Comparison of ENCODE assay signal across 8 mouse cellular contexts in the genomic region with DNA sequence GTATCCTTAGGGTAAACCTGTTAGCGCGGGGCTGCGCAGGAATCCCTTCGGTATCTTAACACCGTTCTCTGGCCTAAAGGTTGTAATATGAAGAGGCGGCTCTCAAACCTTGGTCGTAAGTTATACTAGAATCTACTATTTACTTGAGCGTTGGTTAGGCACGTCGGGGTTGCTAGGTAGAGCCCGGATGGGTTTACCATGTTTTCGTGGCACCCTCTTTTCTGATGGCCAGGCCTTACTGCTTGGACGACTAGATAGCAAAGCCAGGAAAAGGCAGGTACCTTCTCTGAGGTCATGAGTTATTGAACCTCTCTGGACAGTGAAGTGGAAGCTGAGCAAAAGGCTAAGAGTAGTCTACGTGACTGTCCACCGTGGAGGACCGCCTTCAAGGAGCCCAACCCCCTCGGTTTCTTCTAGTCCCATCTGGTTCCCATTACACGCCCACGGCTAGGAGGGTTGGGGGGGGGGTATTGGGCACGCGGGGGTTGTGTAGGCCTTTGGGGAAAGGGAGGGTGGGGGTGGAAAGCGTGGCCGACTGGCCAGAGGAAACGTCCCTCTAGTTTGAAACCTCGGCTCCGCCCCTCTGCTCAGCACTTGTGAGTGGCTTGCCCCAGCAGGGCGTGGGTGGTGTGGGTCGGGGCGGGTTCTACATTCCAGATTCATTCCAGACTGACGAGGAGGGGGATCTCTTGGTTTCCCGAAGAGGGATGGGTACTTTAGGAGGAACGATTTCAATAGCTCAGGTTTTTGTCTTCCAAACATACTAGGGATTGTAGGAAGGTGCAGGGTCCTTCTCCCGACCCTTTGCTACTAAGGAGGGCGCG. TPM values are rescaled to one million over a fixed set of nuclear protein-coding genes. Genes with fewer than 3 reads are reported as not detected.
A peak's percentile ranks its signal among the peaks of the same experiment; 100 is the strongest.
DNase-seq lines count a peak whose midpoint lies in the region; ATAC-seq lines count a peak whose summit lies in the region.

No protein-coding gene starts in this region.

- H3K9ac ChIP-seq in hindbrain, embryonic 14.5 days: peak overlapping the region; percentile 54; the same call in 1 of the 2 replicates

- no peaks in the 10 kb centered on the region for H3K9me3 ChIP-seq in hindbrain, embryonic 14.5 days (ENCODE audit: control insufficient read depth, low read length)
- H3K9me3 ChIP-seq in megakaryocyte, embryonic 14.5 days: no peaks in the 10 kb centered on the region

- peak overlapping the region; percentile 40 for H3K4me3 ChIP-seq in hindbrain, embryonic 14.5 days (replicated peaks; ENCODE audit: low read length)
- peak overlapping the region; percentile 95 for H3K4me3 ChIP-seq in megakaryocyte, embryonic 14.5 days (replicated peaks)

- 2% methylated on average over 35 of the region's 35 CpGs for WGBS in hindbrain, embryonic 14.5 days

- intact Hi-C loops in left cerebral cortex, postnatal 14 days (cut with DNase I): no loop called here

- peak; percentile 29; the same call in 1 of the 2 replicates for ATAC-seq in hindbrain, embryonic 14.5 days (ENCODE audit: low FRiP score)

- H3K27me3 ChIP-seq in hindbrain, embryonic 14.5 days (ENCODE audit: control insufficient read depth, insufficient read depth, low read length): peaks cover 69% of the 10 kb centered on the region
- H3K27me3 ChIP-seq in megakaryocyte, embryonic 14.5 days (replicated peaks): no peaks in the 10 kb centered on the region

- peak overlapping the region; percentile 65 for H3K4me2 ChIP-seq in hindbrain, embryonic 14.5 days (replicated peaks)

- no peaks in the 10 kb centered on the region for H3K36me3 ChIP-seq in hindbrain, embryonic 14.5 days (replicated peaks; ENCODE audit: control insufficient read depth, insufficient read depth)
- peaks cover 27% of the 10 kb centered on the region for H3K36me3 ChIP-seq in megakaryocyte, embryonic 14.5 days (replicated peaks; ENCODE audit: low read length)

- DNase-seq in NIH3T3 (ENCODE audit: low read depth): peak; percentile 99
- DNase-seq in cerebellum, postnatal 10 days: peak; percentile 62
- DNase-seq in gastrocnemius, adult 18-20 months (ENCODE audit: low spot score): peak; percentile 90
- DNase-seq in hindbrain, embryonic 14.5 days (ENCODE audit: low spot score): peak; percentile 44
- peak; percentile 74 to 84 for DNase-seq in left cerebral cortex, postnatal 14 days (ENCODE audit: low spot score in 2 of 2)
- DNase-seq in right cerebral cortex, postnatal 14 days: peak; percentile 73
- peak; percentile 78 to 87 for DNase-seq in urinary bladder, postnatal 36 days (ENCODE audit: low spot score in 2 of 2)

- peaks cover 27% of the 10 kb centered on the region for H3K4me1 ChIP-seq in hindbrain, embryonic 14.5 days (replicated peaks; ENCODE audit: control insufficient read depth, insufficient read depth, low read length)
- H3K4me1 ChIP-seq in megakaryocyte, embryonic 14.5 days: peaks cover 80% of the 10 kb centered on the region

- peak overlapping the region; percentile 73; the same call in 1 of the 2 replicates for H3K27ac ChIP-seq in hindbrain, embryonic 14.5 days

RNA-seq across cellular contexts. Expression of gene Nemp1, which starts 0.8 kb away (rescaled TPM):
- total RNA-seq in gastrocnemius, adult 18-20 months (2021): 1 to 10 TPM; 2.5 to 2.7 TPM
- 3.3 and 4.3 TPM in 2 replicates for polyA plus RNA-seq in hindbrain, embryonic 14.5 days (2014; fragmentation: Nextera tagmentation; extraction: Ambion mirVana)
- total RNA-seq in left cerebral cortex, postnatal 14 days (2021): 1 to 10 TPM; 3.9 to 4.6 TPM
- polyA plus RNA-seq in megakaryocyte, embryonic 14.5 days (2012; ENCODE audit: insufficient read depth, low replicate concordance): 1.5 TPM in 1 of 2 replicates, not detected in the other

RNA-seq across cellular contexts. Expression of gene Nab2, which starts 0.9 kb away (rescaled TPM):
- total RNA-seq in gastrocnemius, adult 18-20 months (2021): 1 to 10 TPM; 3.4 to 3.5 TPM
- 2.3 and 2.6 TPM in 2 replicates for polyA plus RNA-seq in hindbrain, embryonic 14.5 days (2014; fragmentation: Nextera tagmentation; extraction: Ambion mirVana)
- total RNA-seq in left cerebral cortex, postnatal 14 days (2021): 10 to 100 TPM; 35.2 to 40.7 TPM
- 19.1 and 21.3 TPM in 2 replicates for polyA plus RNA-seq in megakaryocyte, embryonic 14.5 days (2012; ENCODE audit: insufficient read depth, low replicate concordance)

RNA-seq across cellular contexts. Expression of gene Stat6, which starts 24.7 kb away (rescaled TPM):
- total RNA-seq in gastrocnemius, adult 18-20 months (2021): 10 to 100 TPM; 16.0 to 17.9 TPM
- 4.7 and 5.5 TPM in 2 replicates for polyA plus RNA-seq in hindbrain, embryonic 14.5 days (2014; fragmentation: Nextera tagmentation; extraction: Ambion mirVana)
- total RNA-seq in left cerebral cortex, postnatal 14 days (2021): 1 to 10 TPM; 8.6 to 10.0 TPM
- polyA plus RNA-seq in megakaryocyte, embryonic 14.5 days (2012; ENCODE audit: insufficient read depth, low replicate concordance): 33.8 and 70.6 TPM in 2 replicates

RNA-seq across cellular contexts. Expression of gene Myo1a, which starts 37.5 kb away (rescaled TPM):
- not detected for total RNA-seq in gastrocnemius, adult 18-20 months (2021)
- 0.37 and 0.76 TPM in 2 replicates for polyA plus RNA-seq in hindbrain, embryonic 14.5 days (2014; fragmentation: Nextera tagmentation; extraction: Ambion mirVana)
- under 1 TPM; 0.21 to 0.51 TPM for total RNA-seq in left cerebral cortex, postnatal 14 days (2021)
- polyA plus RNA-seq in megakaryocyte, embryonic 14.5 days (2012; ENCODE audit: insufficient read depth, low replicate concordance): 0.04 TPM in 1 of 2 replicates, not detected in the other

RNA-seq across cellular contexts. Expression of gene Lrp1, which starts 46.5 kb away (rescaled TPM):
- total RNA-seq in gastrocnemius, adult 18-20 months (2021): 10 to 100 TPM; 40.8 to 43.4 TPM
- polyA plus RNA-seq in hindbrain, embryonic 14.5 days (2014; fragmentation: Nextera tagmentation; extraction: Ambion mirVana): 118 and 119 TPM in 2 replicates
- total RNA-seq in left cerebral cortex, postnatal 14 days (2021): 100 to 1,000 TPM; 285 to 305 TPM
- 10.2 and 208 TPM in 2 replicates for polyA plus RNA-seq in megakaryocyte, embryonic 14.5 days (2012; ENCODE audit: insufficient read depth, low replicate concordance)

Comparison
In these comparisons a context has a peak if more than half of its experiments do, and no peak if none do; other contexts are left out.
1. Peak in every context shown above with its lines: DNase-seq, ATAC-seq, H3K4me3 ChIP-seq and H3K27ac ChIP-seq.
2. DNase-seq: peak in every context shown above with its lines; median percentile 99 in NIH3T3; 90 in gastrocnemius, adult 18-20 months; 82 in urinary bladder, postnatal 36 days; 79 in left cerebral cortex, postnatal 14 days; 73 in right cerebral cortex, postnatal 14 days; 62 in cerebellum, postnatal 10 days; 44 in hindbrain, embryonic 14.5 days.
3. RNA of gene Nab2, which starts 0.9 kb away (total RNA-seq): 35.2 to 40.7 TPM in left cerebral cortex, postnatal 14 days; 3.4 to 3.5 TPM in gastrocnemius, adult 18-20 months; every median in the first group is over 4 times any median in the second.